Comparison of ENCODE assay signal across 37 mouse cellular contexts in the genomic region with DNA sequence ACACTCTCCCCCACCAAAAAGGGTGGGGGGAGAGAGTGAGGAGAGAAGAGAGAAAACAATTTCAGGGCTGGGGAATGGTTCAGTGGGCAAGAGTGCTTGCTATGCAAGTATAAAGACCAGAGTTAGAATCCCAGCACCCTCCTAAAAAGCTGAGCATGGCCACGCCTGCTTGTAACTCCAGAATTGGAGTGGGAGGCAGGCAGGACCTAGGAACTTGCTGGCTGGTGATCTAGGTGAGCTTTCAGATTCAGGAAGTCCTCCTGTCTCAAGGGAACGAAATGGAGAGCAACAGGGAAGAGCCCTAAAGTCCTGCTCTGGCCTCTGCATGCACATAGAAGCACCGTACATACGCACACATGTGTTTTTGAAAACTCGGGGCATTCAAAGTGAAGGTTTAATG. TPM values are rescaled to one million over a fixed set of nuclear protein-coding genes. Genes with fewer than 3 reads are reported as not detected.
"Had no signal": no experiment of that assay in that cellular context is flagged by ENCODE, and none has a peak within 500 bp of the region (broad histone marks: within the 10 kb centered on the region; RNA-seq: fewer than 3 reads in every experiment).

No protein-coding gene starts in this region.

- H3K9ac ChIP-seq: embryonic facial prominence, embryonic 12.5 days; embryonic facial prominence, embryonic 13.5 days; embryonic facial prominence, embryonic 15.5 days; forebrain, embryonic 12.5 days; forebrain, embryonic 13.5 days; forebrain, embryonic 15.5 days; forebrain, postnatal 0 days had no signal

- H3K4me2 ChIP-seq: embryonic facial prominence, embryonic 12.5 days; embryonic facial prominence, embryonic 13.5 days; embryonic facial prominence, embryonic 15.5 days; forebrain, embryonic 12.5 days; forebrain, embryonic 13.5 days; forebrain, embryonic 15.5 days had no signal

- H3K27me3 ChIP-seq: embryonic facial prominence, embryonic 12.5 days; embryonic facial prominence, embryonic 13.5 days; embryonic facial prominence, embryonic 15.5 days; forebrain, embryonic 12.5 days; forebrain, embryonic 13.5 days; forebrain, embryonic 15.5 days had no signal

- ATAC-seq: forebrain, embryonic 13.5 days; forebrain, embryonic 14.5 days; forebrain, embryonic 15.5 days; forebrain, embryonic 16.5 days; forebrain, postnatal 0 days had no signal

- H3K27ac ChIP-seq: embryonic facial prominence, embryonic 10.5 days; embryonic facial prominence, embryonic 12.5 days; embryonic facial prominence, embryonic 13.5 days; embryonic facial prominence, embryonic 15.5 days; forebrain, embryonic 10.5 days; forebrain, embryonic 12.5 days; forebrain, embryonic 13.5 days; forebrain, embryonic 15.5 days; gastrocnemius, adult 2 months; heart, adult 2 months; heart, embryonic 10.5 days had no signal

- DNase-seq: cerebellum, adult 9-10 months; cerebellum, adult 9-11 months; cerebellum, postnatal 10 days; cerebellum, postnatal 14 days; cerebellum, postnatal 25 days; cerebellum, postnatal 36 days; embryo, embryonic 11 days; forebrain, postnatal 0 days; gastrocnemius, adult 2 months; gastrocnemius, postnatal 10 days; gastrocnemius, postnatal 14 days; gastrocnemius, postnatal 25 days; gastrocnemius, postnatal 36 days; heart, adult 18-20 months; heart, adult 2 months had no signal

- H3K4me1 ChIP-seq: embryonic facial prominence, embryonic 10.5 days; embryonic facial prominence, embryonic 12.5 days; embryonic facial prominence, embryonic 13.5 days; embryonic facial prominence, embryonic 15.5 days; forebrain, embryonic 10.5 days; forebrain, embryonic 12.5 days; forebrain, embryonic 13.5 days; forebrain, embryonic 15.5 days; heart, embryonic 10.5 days had no signal

- H3K4me3 ChIP-seq: embryonic facial prominence, embryonic 10.5 days; embryonic facial prominence, embryonic 12.5 days; embryonic facial prominence, embryonic 13.5 days; embryonic facial prominence, embryonic 15.5 days; erythroblast, embryonic 14.5 days; forebrain, embryonic 10.5 days; forebrain, embryonic 12.5 days; forebrain, embryonic 13.5 days; forebrain, embryonic 15.5 days; gastrocnemius, adult 2 months; heart, adult 2 months; heart, embryonic 10.5 days had no signal

- H3K9me3 ChIP-seq: embryonic facial prominence, embryonic 12.5 days; embryonic facial prominence, embryonic 15.5 days; forebrain, embryonic 12.5 days; forebrain, embryonic 13.5 days; forebrain, embryonic 15.5 days; heart, embryonic 10.5 days had no signal

RNA-seq across cellular contexts. Expression of gene Disp2, which starts 43.3 kb away (rescaled TPM):
- total RNA-seq: common myeloid progenitor, adult 5-6 weeks; gastrocnemius, adult 2 months; gastrocnemius, postnatal 25 days; gastrocnemius, postnatal 36 days; granulocyte monocyte progenitor cell, adult 5-6 weeks had no signal
- polyA plus RNA-seq: erythroblast, embryonic 14.5 days had no signal

RNA-seq across cellular contexts. Expression of gene Phgr1, which starts 50.2 kb away (rescaled TPM):
- total RNA-seq: common myeloid progenitor, adult 5-6 weeks; forebrain, postnatal 0 days; gastrocnemius, adult 18-20 months; gastrocnemius, adult 2 months; gastrocnemius, adult 8-10 months; gastrocnemius, postnatal 10 days; gastrocnemius, postnatal 14 days; gastrocnemius, postnatal 25 days; gastrocnemius, postnatal 36 days; gastrocnemius, postnatal 4 days; granulocyte monocyte progenitor cell, adult 5-6 weeks; heart, adult 18-20 months; heart, adult 2 months; heart, adult 8-10 months had no signal
- polyA plus RNA-seq: cortical plate, adult 2 months; embryonic facial prominence, embryonic 10.5 days; embryonic facial prominence, embryonic 11.5 days; embryonic facial prominence, embryonic 12.5 days; embryonic facial prominence, embryonic 13.5 days; erythroblast, embryonic 14.5 days; forebrain, embryonic 10.5 days; forebrain, embryonic 11.5 days; forebrain, embryonic 12.5 days; forebrain, embryonic 13.5 days; forebrain, embryonic 14.5 days; forebrain, embryonic 15.5 days; forebrain, embryonic 16.5 days; forebrain, postnatal 0 days; frontal cortex, adult 2 months; heart, adult 2 months; heart, embryonic 10.5 days had no signal
